Mouse (Mus musculus) intestine, embryonic 14.5 days (tissue): ENCODE data around the gene Vps8. TPM values are rescaled to one million over a fixed set of nuclear protein-coding genes. Genes with fewer than 3 reads are reported as not detected.
A peak's percentile ranks its signal among the peaks of the same experiment; 100 is the strongest.

ENCODE experiments used
- ATAC-seq: fragments of 200-750 bp; cut with Nextera tagmentation; replicated peaks from 2 replicates; pipeline ENCODE4 v1.8.0; 2017; ENCODE audit warnings: low read depth, moderate number of reproducible peaks, moderate TSS enrichment, moderate library complexity; ENCODE audit not compliant: low FRiP score, low TSS enrichment
- DNase-seq: peaks from one replicate; pipeline ENCODE4 v3.0.0-alpha.2; 2018; ENCODE audit warnings: low spot score
- H3K27ac ChIP-seq: fragments of 300-500 bp; sonication (generic); 2 replicates; pipeline ENCODE4 v1.5.1; 2014; ENCODE audit warnings: low read depth, mild to moderate bottlenecking, control low read depth
- H3K27me3 ChIP-seq: fragments of 300-500 bp; sonication (generic); replicated peaks from 2 replicates; pipeline ENCODE4 v1.6.1; 2014; ENCODE audit warnings: low read length, control low read depth; ENCODE audit not compliant: control insufficient read depth, insufficient read depth
- H3K36me3 ChIP-seq: fragments of 300-500 bp; sonication (generic); 2 replicates; pipeline ENCODE4 v1.6.1; 2014; ENCODE audit warnings: low read length, control low read depth; ENCODE audit not compliant: control insufficient read depth, insufficient read depth
- H3K4me1 ChIP-seq: fragments of 300-500 bp; sonication (generic); replicated peaks from 2 replicates; pipeline ENCODE4 v1.6.1; 2014; ENCODE audit warnings: low read length, control low read depth, mixed read lengths; ENCODE audit not compliant: control insufficient read depth, insufficient read depth
- H3K4me2 ChIP-seq: fragments of 300-500 bp; sonication (generic); 2 replicates; pipeline ENCODE4 v1.6.1; 2014; ENCODE audit warnings: low read length
- H3K4me3 ChIP-seq: fragments of 300-500 bp; sonication (generic); 2 replicates; pipeline ENCODE4 v1.5.1; 2014; ENCODE audit warnings: low read depth, low read length, control low read depth, mixed read lengths
- H3K9ac ChIP-seq: fragments of 300-500 bp; sonication (generic); 2 replicates; pipeline ENCODE4 v1.6.1; 2014; ENCODE audit warnings: mild to moderate bottlenecking, low read length
- H3K9me3 ChIP-seq: fragments of 300-500 bp; sonication (generic); 2 replicates; pipeline ENCODE4 v1.6.1; 2016; ENCODE audit warnings: low read length, control low read depth; ENCODE audit not compliant: control insufficient read depth
- WGBS: fragments of 180-500 bp; shearing (Covaris S2); extraction: QIAGEN DNeasy Blood & Tissue Kit; methylation state at CpG from one replicate; pipeline ENCODE4 v1.1.7; 2014; 5-methylcytosine and 5-hydroxymethylcytosine counted together
- polyA plus RNA-seq: library from polyadenylated mRNA; unstranded; fragments of >200 nt; fragmentation: Nextera tagmentation; extraction: Ambion mirVana; gene quantifications from 2 replicates; pipeline ENCODE4 v1.2.1, GENCODE M21; 2014

Vps8 gene
- polyA plus RNA-seq, 1 experiment from 2014 or later = 14.4 TPM

GRCm38 (mm10) chr16:21398345-21399051 is 24.4 kb upstream of the Vps8 start:
- Histone ChIP-seq H3K4me2 (no peak overlapping the region), H3K4me1 (peaks cover 24% of the 10 kb centered on the region), H3K36me3 (no peaks in the 10 kb centered on the region), H3K27ac (no peak overlapping the region; the same call in 1 of the 2 replicates), H3K27me3 (no peaks in the 10 kb centered on the region), H3K9ac (no peak overlapping the region), H3K9me3 (no peaks in the 10 kb centered on the region), H3K4me3 (no peak overlapping the region)
- 33% methylated on average over 8 of the region's 8 CpGs for WGBS
- DNase-seq (no peak), ATAC-seq (no peak)

GRCm38 (mm10) chr16:21399942-21400341 is 23.0 kb upstream of the Vps8 start:
- peaks cover 33% of the 10 kb centered on the region for H3K4me1 ChIP-seq
- H3K27me3 ChIP-seq = no peaks in the 10 kb centered on the region
- H3K4me2 ChIP-seq = no peak overlapping the region
- WGBS = 75% methylated on average over 4 of the region's 4 CpGs
- H3K4me3 ChIP-seq = no peak overlapping the region
- DNase-seq = no peak
- H3K27ac ChIP-seq = no peak overlapping the region
- H3K9me3 ChIP-seq = no peaks in the 10 kb centered on the region
- no peak overlapping the region for H3K9ac ChIP-seq
- ATAC-seq = no peak
- no peaks in the 10 kb centered on the region for H3K36me3 ChIP-seq

DNA sequence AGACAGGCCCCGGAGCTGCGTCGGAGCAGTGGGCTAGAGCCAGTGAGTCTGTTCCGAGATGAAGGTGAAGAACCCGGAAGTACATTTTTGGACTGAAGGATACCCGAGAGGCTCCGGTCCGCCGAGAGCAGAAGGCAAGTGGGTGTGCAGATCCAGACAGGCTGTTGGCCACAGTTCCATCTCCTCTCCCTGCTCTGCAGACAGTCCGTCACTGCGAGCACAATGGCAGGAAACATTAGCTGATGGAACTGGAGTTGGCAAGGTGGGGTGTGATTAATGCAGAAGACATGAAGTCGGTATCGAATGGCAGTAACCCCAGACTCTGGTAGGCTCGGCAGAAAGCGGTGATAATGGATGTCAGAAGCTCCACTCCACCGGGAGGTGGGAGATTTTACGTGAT is 20.9 kb upstream of the Vps8 start:
- no peaks in the 10 kb centered on the region for H3K9me3 ChIP-seq
- H3K4me2 ChIP-seq = peak overlapping the region; percentile 13; the same call in 1 of the 2 replicates
- H3K27ac ChIP-seq = no peak overlapping the region
- 51% methylated on average over 17 of the region's 17 CpGs for WGBS
- H3K9ac ChIP-seq = no peak overlapping the region
- DNase-seq (no peak), ATAC-seq (no peak)
- peaks cover 44% of the 10 kb centered on the region for H3K4me1 ChIP-seq
- no peaks in the 10 kb centered on the region for H3K27me3 ChIP-seq
- H3K36me3 ChIP-seq = no peaks in the 10 kb centered on the region
- no peak overlapping the region for H3K4me3 ChIP-seq

DNA sequence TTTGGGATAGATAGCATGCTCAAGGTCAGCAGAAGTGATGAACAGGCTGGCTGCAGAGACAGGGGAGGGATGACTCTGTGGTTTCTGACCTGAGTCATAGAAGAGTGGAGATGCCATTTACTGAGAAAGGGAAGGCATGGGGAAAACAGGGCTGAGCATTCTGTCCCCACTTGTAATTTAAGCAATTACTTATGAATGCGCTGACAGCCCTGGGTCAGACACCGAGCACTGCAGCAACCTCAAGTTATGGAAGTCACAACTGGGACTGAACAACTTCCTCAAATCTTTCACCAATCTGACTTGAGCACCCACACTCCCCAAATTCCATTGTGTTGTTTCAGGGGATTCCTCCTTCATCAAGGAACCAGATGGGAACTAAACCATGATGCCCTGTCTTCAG is 19.5 kb upstream of the Vps8 start:
- Histone ChIP-seq H3K9ac (no peak overlapping the region), H3K27me3 (no peaks in the 10 kb centered on the region), H3K4me2 (no peak overlapping the region), H3K27ac (no peak overlapping the region), H3K9me3 (no peaks in the 10 kb centered on the region), H3K36me3 (no peaks in the 10 kb centered on the region), H3K4me1 (peaks cover 38% of the 10 kb centered on the region), H3K4me3 (no peak overlapping the region)
- 73% methylated on average over 2 of the region's 2 CpGs for WGBS
- ATAC-seq = no peak
- no peak for DNase-seq

DNA sequence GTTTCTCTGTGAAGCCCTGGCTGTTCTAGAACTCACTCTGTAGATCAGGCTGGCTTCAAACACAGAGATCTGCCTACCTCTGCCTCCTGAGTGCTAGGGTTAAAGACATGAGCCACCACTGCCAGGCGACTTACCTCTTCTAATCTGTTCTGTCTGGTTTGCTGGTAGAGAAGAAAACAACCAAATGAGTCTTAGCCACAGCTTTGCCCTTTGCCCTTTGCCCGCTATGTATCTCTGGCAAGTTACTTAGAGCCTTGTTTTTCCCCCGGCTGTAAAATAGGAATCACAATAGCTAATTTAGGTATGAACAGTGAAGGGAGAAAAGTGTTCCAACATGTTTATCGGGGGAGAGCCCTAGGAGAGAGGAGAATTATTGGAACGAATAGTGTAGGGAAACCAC is 18.3 kb upstream of the Vps8 start:
- peak overlapping the region; percentile 73 for H3K27ac ChIP-seq
- ATAC-seq = no peak
- no peaks in the 10 kb centered on the region for H3K36me3 ChIP-seq
- no peak for DNase-seq
- H3K27me3 ChIP-seq = no peaks in the 10 kb centered on the region
- H3K4me3 ChIP-seq = no peak overlapping the region
- 27% methylated on average over 5 of the region's 5 CpGs for WGBS
- H3K9ac ChIP-seq = no peak overlapping the region
- no peaks in the 10 kb centered on the region for H3K9me3 ChIP-seq
- H3K4me1 ChIP-seq = peaks cover 34% of the 10 kb centered on the region
- no peak overlapping the region for H3K4me2 ChIP-seq

- H3K4me2 ChIP-seq = no peak overlapping the region
- H3K36me3 ChIP-seq = no peaks in the 10 kb centered on the region
- H3K9ac ChIP-seq = no peak overlapping the region
- ATAC-seq (peak; percentile 71), DNase-seq (no peak)
- H3K9me3 ChIP-seq = no peaks in the 10 kb centered on the region
- 30% methylated on average over 6 of the region's 6 CpGs for WGBS
- no peak overlapping the region for H3K4me3 ChIP-seq
- H3K27ac ChIP-seq = peak overlapping the region; percentile 73
- H3K27me3 ChIP-seq = no peaks in the 10 kb centered on the region
- H3K4me1 ChIP-seq = peaks cover 34% of the 10 kb centered on the region
Observed at GRCm38 (mm10) chr16:21405224-21405969, 17.5 kb upstream of the Vps8 start.

GRCm38 (mm10) chr16:21406136-21406535 is 16.8 kb upstream of the Vps8 start:
- Histone ChIP-seq H3K4me3 (no peak overlapping the region), H3K4me2 (no peak overlapping the region), H3K9me3 (no peaks in the 10 kb centered on the region), H3K9ac (no peak overlapping the region), H3K36me3 (no peaks in the 10 kb centered on the region), H3K27me3 (no peaks in the 10 kb centered on the region), H3K27ac (peak overlapping the region; percentile 73), H3K4me1 (peaks cover 34% of the 10 kb centered on the region)
- ATAC-seq (0 out of 2 replicates have a peak, but pooled peaks have one; percentile 10), DNase-seq (no peak)
- 34% methylated on average over 6 of the region's 6 CpGs for WGBS

DNA sequence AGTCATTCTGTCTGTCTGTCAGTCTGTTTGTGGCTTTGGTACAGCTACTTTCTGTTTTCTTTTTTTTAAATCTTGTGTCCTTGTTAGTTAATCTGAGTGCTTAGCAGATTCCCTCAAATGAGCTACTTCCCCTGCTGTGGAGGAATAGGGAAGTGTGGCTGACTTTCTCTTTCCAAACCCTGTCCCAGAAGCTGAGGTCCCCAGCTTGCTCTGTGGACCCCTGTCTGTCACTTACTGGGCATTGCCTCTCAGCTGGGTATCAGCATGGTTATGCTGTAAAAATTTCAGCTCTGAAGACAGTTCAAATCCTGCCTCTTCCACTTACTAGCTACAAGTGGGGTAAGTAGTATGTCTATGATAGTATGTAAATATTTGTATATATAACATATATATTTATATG is 11.1 kb upstream of the Vps8 start:
- H3K27ac ChIP-seq = no peak overlapping the region
- no peak for DNase-seq
- H3K4me2 ChIP-seq = no peak overlapping the region
- no peaks in the 10 kb centered on the region for H3K27me3 ChIP-seq
- no peak overlapping the region for H3K9ac ChIP-seq
- H3K9me3 ChIP-seq = no peaks in the 10 kb centered on the region
- H3K4me1 ChIP-seq = no peaks in the 10 kb centered on the region
- no peak overlapping the region for H3K4me3 ChIP-seq
- ATAC-seq = no peak
- no peaks in the 10 kb centered on the region for H3K36me3 ChIP-seq
